Mouse (Mus musculus) forebrain, embryonic 13.5 days (tissue): ENCODE data around the gene Phospho1. TPM values are rescaled to one million over a fixed set of nuclear protein-coding genes. Genes with fewer than 3 reads are reported as not detected.

Experiments
- ATAC-seq: fragments of 200-750 bp; cut with Nextera tagmentation; 2 replicates; pipeline ENCODE4 v1.8.0; 2017
- H3K27ac ChIP-seq: fragments of 300-500 bp; sonication (generic); 2 replicates; pipeline ENCODE4 v1.5.1; 2015; ENCODE audit warnings: inconsistent platforms, mild to moderate bottlenecking, moderate library complexity
- H3K27me3 ChIP-seq: fragments of 300-500 bp; sonication (generic); 2 replicates; pipeline ENCODE4 v1.6.1; 2015; ENCODE audit warnings: mild to moderate bottlenecking, inconsistent platforms
- H3K36me3 ChIP-seq: fragments of 300-500 bp; sonication (generic); 2 replicates; pipeline ENCODE4 v1.6.1; 2015; ENCODE audit warnings: mild to moderate bottlenecking, inconsistent platforms; ENCODE audit not compliant: poor library complexity, severe bottlenecking
- H3K4me1 ChIP-seq: fragments of 300-500 bp; sonication (generic); 2 replicates; pipeline ENCODE4 v1.6.1; 2015; ENCODE audit warnings: inconsistent platforms
- H3K4me2 ChIP-seq: fragments of 300-500 bp; sonication (generic); 2 replicates; pipeline ENCODE4 v1.6.1; 2015; ENCODE audit warnings: inconsistent platforms, mild to moderate bottlenecking, moderate library complexity
- H3K4me3 ChIP-seq: fragments of 300-500 bp; sonication (generic); 2 replicates; pipeline ENCODE4 v1.5.1; 2015; ENCODE audit warnings: mild to moderate bottlenecking, inconsistent platforms
- H3K9ac ChIP-seq: fragments of 300-500 bp; sonication (generic); 2 replicates; pipeline ENCODE4 v1.6.1; 2015; ENCODE audit warnings: mild to moderate bottlenecking, inconsistent platforms
- H3K9me3 ChIP-seq: fragments of 300-500 bp; sonication (generic); replicated peaks from 2 replicates; pipeline ENCODE4 v1.6.1; 2016; ENCODE audit warnings: inconsistent platforms
- WGBS: fragments of 180-500 bp; shearing (Covaris S2); methylation state at CpG from one replicate; pipeline ENCODE4 v1.1.7; 2015; 5-methylcytosine and 5-hydroxymethylcytosine counted together
- polyA plus RNA-seq: library from polyadenylated mRNA; unstranded; fragments of >200 nt; fragmentation: Nextera tagmentation; extraction: Ambion mirVana; gene quantifications from 2 replicates; pipeline ENCODE4 v1.2.1, GENCODE M21; 2015

The Phospho1 gene
- not detected in 2 replicates for polyA plus RNA-seq

- ATAC-seq = peak; percentile 99
- Histone ChIP-seq H3K4me3 (peak within 1 kb of the TSS; percentile 65), H3K27ac (no peak within 1 kb of the TSS), H3K4me2 (peak within 1 kb of the TSS; percentile 99), H3K27me3 (peaks cover 56% of the 10 kb centered on the region), H3K36me3 (no peaks in the 10 kb centered on the region), H3K9ac (peak within 1 kb of the TSS; percentile 73), H3K4me1 (peaks cover 11% of the 10 kb centered on the region), H3K9me3 (no peaks in the 10 kb centered on the region)
- WGBS = under 1% methylated on average over 70 of the region's 78 CpGs
These were observed at the start of gene Phospho1 for GRCm38 (mm10) chr11:95824071-95824876. Phospho1 (plus strand) TSS chr11:95824499.

DNA sequence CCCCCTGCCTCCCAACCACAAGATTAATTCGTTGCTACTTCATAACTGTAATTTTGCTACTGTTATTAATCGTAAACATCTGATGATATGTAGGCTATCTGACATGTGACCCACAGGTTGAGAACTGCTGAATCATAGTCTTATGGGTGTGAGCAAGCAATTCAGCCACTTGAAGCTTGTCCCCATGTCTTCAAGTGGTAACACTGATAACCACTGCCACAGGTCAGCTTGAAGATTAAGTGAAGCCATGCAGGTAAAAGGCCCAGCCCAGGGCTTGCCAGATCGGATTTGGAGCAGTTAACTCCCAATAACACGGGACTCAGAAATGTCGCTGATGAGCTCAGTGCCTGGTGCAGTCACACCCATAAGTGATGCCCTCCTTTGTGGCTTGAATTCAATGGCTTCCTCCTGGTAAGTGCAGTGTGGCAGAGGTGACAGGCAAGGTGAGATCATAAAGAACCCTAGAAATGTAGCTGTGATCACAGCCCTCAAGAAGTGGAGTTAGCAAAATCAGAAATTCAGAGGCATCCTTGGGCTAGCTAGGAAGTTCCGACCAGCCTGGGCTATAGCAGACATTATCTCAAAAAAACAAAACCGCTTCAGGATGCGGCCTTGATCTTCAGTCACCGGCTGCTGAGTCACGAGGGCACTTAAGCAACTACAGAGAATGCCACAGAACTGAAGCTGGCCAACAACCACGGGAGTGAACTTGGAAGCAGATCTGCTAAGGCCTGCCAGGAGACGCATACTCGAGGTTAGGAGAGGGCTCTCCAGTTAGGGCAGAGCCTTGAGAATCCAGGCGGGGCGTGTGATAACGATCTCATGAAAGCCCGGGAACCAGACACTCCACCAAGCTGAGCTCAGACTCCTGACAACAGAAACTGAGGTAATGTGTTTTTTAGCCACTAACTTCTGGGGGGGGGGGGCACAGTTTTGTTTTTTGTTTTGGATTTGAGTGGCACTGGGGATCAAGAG, 46.7 kb upstream of the Phospho1 start:
- Histone ChIP-seq H3K4me3 (no peak overlapping the region), H3K36me3 (no peaks in the 10 kb centered on the region), H3K9ac (no peak overlapping the region), H3K9me3 (no peaks in the 10 kb centered on the region), H3K4me1 (no peaks in the 10 kb centered on the region), H3K27ac (no peak overlapping the region), H3K27me3 (no peaks in the 10 kb centered on the region), H3K4me2 (no peak overlapping the region)
- no peak for ATAC-seq
- 79% methylated on average over 17 of the region's 17 CpGs for WGBS

- H3K4me2 ChIP-seq = no peak overlapping the region
- no peaks in the 10 kb centered on the region for H3K27me3 ChIP-seq
- H3K4me1 ChIP-seq = no peaks in the 10 kb centered on the region
- H3K9ac ChIP-seq = no peak overlapping the region
- no peak for ATAC-seq
- H3K27ac ChIP-seq = no peak overlapping the region
- H3K36me3 ChIP-seq = no peaks in the 10 kb centered on the region
- 77% methylated on average over 4 of the region's 4 CpGs for WGBS
- H3K4me3 ChIP-seq = no peak overlapping the region
- H3K9me3 ChIP-seq = no peaks in the 10 kb centered on the region
These were observed 45.5 kb upstream of the Phospho1 start for GRCm38 (mm10) chr11:95778831-95779251.

GRCm38 (mm10) chr11:95779366-95779765, 44.9 kb upstream of the Phospho1 start:
- Histone ChIP-seq H3K27ac (no peak overlapping the region), H3K27me3 (no peaks in the 10 kb centered on the region), H3K9me3 (no peaks in the 10 kb centered on the region), H3K4me2 (no peak overlapping the region), H3K4me1 (no peaks in the 10 kb centered on the region), H3K4me3 (no peak overlapping the region), H3K9ac (no peak overlapping the region), H3K36me3 (no peaks in the 10 kb centered on the region)
- 97% methylated on average over 4 of the region's 4 CpGs for WGBS
- ATAC-seq = no peak

- no peak for ATAC-seq
- no peak overlapping the region for H3K27ac ChIP-seq
- H3K27me3 ChIP-seq = no peaks in the 10 kb centered on the region
- no peak overlapping the region for H3K9ac ChIP-seq
- no peaks in the 10 kb centered on the region for H3K36me3 ChIP-seq
- no peaks in the 10 kb centered on the region for H3K9me3 ChIP-seq
- H3K4me1 ChIP-seq = no peaks in the 10 kb centered on the region
- no peak overlapping the region for H3K4me2 ChIP-seq
- H3K4me3 ChIP-seq = no peak overlapping the region
- 94% methylated on average over 8 of the region's 8 CpGs for WGBS
These were observed 43.8 kb upstream of the Phospho1 start for GRCm38 (mm10) chr11:95780480-95780879.

DNA sequence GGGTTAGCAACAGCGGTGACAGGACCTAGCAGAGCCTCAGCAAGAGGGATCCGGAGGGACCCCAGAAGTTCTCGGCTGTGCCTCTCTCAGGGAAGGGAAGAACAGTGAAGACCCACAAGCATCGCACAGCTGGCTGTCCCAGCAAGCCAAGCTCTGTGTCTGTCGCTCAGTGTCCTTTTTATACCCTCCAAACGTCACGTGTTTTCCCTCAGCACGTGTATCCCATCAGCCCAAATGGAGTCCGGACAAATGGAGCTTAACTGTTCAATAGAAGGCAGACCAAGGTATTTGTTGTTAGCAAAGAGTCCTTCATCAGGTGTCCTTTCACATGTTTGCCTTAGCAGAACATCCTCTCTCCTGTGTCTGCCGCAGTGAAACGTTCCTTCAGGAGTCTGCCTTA, 42.7 kb upstream of the Phospho1 start:
- Histone ChIP-seq H3K4me1 (no peaks in the 10 kb centered on the region), H3K27me3 (no peaks in the 10 kb centered on the region), H3K9ac (no peak overlapping the region), H3K36me3 (no peaks in the 10 kb centered on the region), H3K27ac (no peak overlapping the region), H3K9me3 (no peaks in the 10 kb centered on the region), H3K4me3 (no peak overlapping the region), H3K4me2 (no peak overlapping the region)
- no peak for ATAC-seq
- WGBS = 82% methylated on average over 11 of the region's 11 CpGs

- H3K4me1 ChIP-seq = no peaks in the 10 kb centered on the region
- ATAC-seq = no peak
- no peak overlapping the region for H3K4me3 ChIP-seq
- H3K27me3 ChIP-seq = no peaks in the 10 kb centered on the region
- WGBS = 81% methylated on average over 4 of the region's 4 CpGs
- H3K9ac ChIP-seq = no peak overlapping the region
- no peak overlapping the region for H3K4me2 ChIP-seq
- no peaks in the 10 kb centered on the region for H3K9me3 ChIP-seq
- no peak overlapping the region for H3K27ac ChIP-seq
- H3K36me3 ChIP-seq = no peaks in the 10 kb centered on the region
These were observed 40.8 kb upstream of the Phospho1 start for GRCm38 (mm10) chr11:95783457-95783856.

- WGBS = 90% methylated on average over 9 of the region's 9 CpGs
- no peaks in the 10 kb centered on the region for H3K4me1 ChIP-seq
- ATAC-seq = no peak
- no peak overlapping the region for H3K9ac ChIP-seq
- no peak overlapping the region for H3K4me2 ChIP-seq
- no peak overlapping the region for H3K27ac ChIP-seq
- H3K9me3 ChIP-seq = no peaks in the 10 kb centered on the region
- H3K36me3 ChIP-seq = no peaks in the 10 kb centered on the region
- no peak overlapping the region for H3K4me3 ChIP-seq
- H3K27me3 ChIP-seq = no peaks in the 10 kb centered on the region
These were observed 40.3 kb upstream of the Phospho1 start for GRCm38 (mm10) chr11:95783958-95784357.

- H3K4me3 ChIP-seq = no peak overlapping the region
- no peaks in the 10 kb centered on the region for H3K9me3 ChIP-seq
- no peaks in the 10 kb centered on the region for H3K27me3 ChIP-seq
- no peak for ATAC-seq
- 91% methylated on average over 4 of the region's 4 CpGs for WGBS
- no peaks in the 10 kb centered on the region for H3K36me3 ChIP-seq
- H3K4me2 ChIP-seq = no peak overlapping the region
- H3K27ac ChIP-seq = no peak overlapping the region
- no peaks in the 10 kb centered on the region for H3K4me1 ChIP-seq
- no peak overlapping the region for H3K9ac ChIP-seq
These were observed 38.6 kb upstream of the Phospho1 start for GRCm38 (mm10) chr11:95785675-95786074.

- Histone ChIP-seq H3K27ac (no peak overlapping the region), H3K27me3 (no peaks in the 10 kb centered on the region), H3K4me1 (no peaks in the 10 kb centered on the region), H3K9me3 (no peaks in the 10 kb centered on the region), H3K36me3 (no peaks in the 10 kb centered on the region), H3K4me3 (no peak overlapping the region), H3K4me2 (no peak overlapping the region), H3K9ac (no peak overlapping the region)
- 85% methylated on average over 6 of the region's 6 CpGs for WGBS
- no peak for ATAC-seq
These were observed 37.8 kb upstream of the Phospho1 start for GRCm38 (mm10) chr11:95786511-95786910.

- WGBS = 91% methylated on average over 8 of the region's 8 CpGs
- no peaks in the 10 kb centered on the region for H3K27me3 ChIP-seq
- H3K36me3 ChIP-seq = no peaks in the 10 kb centered on the region
- no peaks in the 10 kb centered on the region for H3K9me3 ChIP-seq
- H3K4me2 ChIP-seq = no peak overlapping the region
- no peak overlapping the region for H3K27ac ChIP-seq
- H3K9ac ChIP-seq = no peak overlapping the region
- H3K4me3 ChIP-seq = no peak overlapping the region
- ATAC-seq = no peak
- no peaks in the 10 kb centered on the region for H3K4me1 ChIP-seq
These were observed 34.8 kb upstream of the Phospho1 start for GRCm38 (mm10) chr11:95789451-95789891.

DNA sequence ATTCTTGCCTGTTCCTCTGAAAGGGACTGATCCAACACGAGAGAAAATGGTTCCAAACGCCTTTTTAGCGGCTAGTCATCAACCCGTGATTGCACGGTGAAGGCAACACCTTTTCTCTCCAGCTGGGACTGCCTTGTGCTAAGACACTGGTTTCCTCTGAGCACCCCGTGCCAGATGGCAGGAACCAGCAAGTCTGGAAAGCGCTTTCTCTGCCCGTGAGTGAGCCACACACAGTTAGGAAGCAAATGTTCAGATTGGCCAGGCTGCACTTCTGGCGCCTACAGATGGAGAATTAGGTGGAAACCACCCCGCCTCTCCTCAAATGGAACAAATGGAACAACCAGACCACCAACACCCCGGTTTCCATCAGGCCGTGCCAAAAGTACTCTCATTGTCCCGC, 32.5 kb upstream of the Phospho1 start:
- Histone ChIP-seq H3K9me3 (no peaks in the 10 kb centered on the region), H3K4me2 (no peak overlapping the region), H3K4me1 (peaks cover 8% of the 10 kb centered on the region), H3K9ac (no peak overlapping the region), H3K27me3 (peaks cover 14% of the 10 kb centered on the region), H3K36me3 (no peaks in the 10 kb centered on the region), H3K27ac (no peak overlapping the region), H3K4me3 (no peak overlapping the region)
- 82% methylated on average over 13 of the region's 13 CpGs for WGBS
- ATAC-seq = no peak
